Mouse (Mus musculus): ENCODE results near the gene Phactr2.

Phactr2 gene

DNA sequence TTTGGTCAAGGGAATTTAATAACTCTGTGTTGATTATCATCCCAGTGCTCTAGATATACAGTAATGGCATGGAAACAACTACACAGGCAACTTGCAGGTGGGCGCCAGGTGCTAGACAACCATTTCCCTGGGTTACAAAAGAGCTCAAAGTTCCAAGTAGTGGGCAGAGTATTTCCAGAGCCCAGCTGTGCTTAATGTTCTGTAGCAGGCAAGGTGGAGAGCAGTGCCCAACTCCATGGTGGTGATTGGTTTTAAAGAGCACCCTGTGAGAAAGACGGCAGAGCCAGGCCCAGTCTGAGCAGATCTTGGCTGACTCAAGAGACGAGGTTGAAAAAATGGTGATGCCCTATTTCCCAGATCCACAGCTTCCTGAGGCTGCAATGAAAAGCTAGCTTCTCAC is 78.5 kb downstream of the Phactr2 start:
- DNase-seq (ENCODE audit: low spot score), result no peak

GRCm38 (mm10) chr10:13394000-13394399 is 80.2 kb downstream of the Phactr2 start:
- no peak for DNase-seq (ENCODE audit: low spot score)

DNA sequence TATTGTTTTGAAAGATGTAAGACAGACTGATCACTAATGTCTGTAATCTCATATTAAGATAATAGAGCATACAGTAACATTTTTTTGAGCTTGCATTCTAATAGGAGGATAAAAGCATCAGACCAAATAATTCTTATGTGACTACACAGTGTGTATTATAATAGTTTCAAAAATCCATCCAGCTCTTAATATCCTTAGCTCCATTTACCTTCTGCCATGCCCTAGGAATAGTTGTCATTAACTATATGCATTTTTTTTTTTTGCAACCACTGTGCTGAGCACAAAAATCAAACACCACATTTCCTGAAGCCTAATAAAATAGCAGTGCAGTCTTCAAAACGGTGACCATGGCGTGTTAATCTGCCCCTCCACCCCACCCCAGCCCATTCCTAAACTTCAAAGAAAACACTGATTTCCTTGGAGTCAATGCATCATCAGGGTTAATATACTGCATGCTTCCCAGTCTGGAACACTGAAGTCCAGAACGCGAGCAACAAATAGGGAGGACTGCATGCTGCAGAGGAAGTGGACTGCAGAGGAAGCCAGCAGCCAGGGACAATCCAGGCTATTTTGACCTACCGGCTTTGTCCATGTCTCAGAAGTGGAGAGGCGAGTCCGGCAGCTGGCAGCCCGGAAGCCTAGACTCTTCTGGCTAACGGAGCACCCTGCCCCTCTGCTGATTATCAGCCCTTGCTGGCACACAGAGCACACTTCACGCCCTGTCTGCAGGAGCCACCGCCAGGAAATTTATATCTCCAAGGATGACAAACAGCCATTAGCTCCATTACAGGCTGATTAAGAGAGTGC is 85.9 kb downstream of the Phactr2 start:
- peak; percentile 72 for DNase-seq (ENCODE audit: low spot score)

GRCm38 (mm10) chr10:13384866-13385265 is 89.3 kb downstream of the Phactr2 start:
- no peak for DNase-seq (ENCODE audit: low spot score)

DNA sequence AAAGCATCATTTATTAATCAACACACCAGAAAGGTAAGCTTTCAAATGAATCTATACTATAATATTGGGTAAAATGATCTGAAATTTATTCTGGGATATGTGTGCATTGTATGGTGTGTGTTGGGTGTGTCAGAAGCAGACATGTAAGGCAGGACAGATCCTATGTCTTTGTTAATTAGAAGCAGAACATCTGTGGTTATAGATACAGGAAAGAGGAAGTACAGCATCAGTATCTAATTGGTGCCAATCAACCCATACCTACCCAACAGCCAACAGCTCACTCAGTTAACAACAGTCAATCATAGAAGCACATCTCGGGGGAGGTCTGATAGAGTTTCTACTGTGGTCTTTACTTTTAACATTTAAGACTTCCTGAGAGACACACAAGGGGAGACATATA is 96.3 kb downstream of the Phactr2 start:
- DNase-seq (ENCODE audit: low spot score), result no peak

DNA sequence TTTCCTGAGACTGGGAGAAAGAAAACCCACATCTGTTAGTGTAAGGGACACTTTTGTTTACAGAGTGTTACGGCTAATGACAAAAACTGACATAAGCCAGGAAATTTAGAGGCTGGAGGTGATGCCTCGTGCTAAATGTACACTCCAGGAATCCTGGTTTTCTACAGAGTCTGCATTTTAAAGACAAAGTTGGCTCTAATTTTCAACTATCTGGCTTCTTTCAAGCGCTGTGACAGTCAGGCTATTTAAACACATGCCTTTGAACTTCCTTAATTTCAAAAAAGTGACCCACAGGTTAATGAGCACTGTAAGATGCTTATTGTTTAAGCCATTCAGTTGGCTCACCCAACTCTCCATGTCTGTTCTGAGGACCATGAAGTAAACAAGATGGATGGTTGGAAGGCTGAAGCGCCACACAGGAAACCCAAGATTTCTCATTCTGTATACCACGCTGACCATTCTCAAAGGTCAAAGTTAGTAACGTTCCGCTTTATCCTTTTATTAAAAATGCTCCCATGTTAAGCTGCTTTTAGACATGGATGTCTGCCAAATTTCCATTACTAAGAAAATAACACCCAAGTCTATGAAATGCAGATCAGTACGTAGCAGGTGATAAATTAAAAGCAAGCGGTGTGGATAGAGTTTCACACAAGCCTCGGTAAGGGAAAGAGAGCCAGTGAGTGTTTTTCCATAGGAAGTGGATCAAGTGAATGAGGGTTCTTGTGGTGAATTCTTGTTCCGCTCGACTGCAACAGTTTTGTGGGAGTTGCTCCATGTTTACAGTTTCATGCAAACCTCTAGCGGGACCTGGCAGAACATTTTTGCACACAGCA is 97.6 kb downstream of the Phactr2 start:
- no peak for DNase-seq (ENCODE audit: low spot score)

DNA sequence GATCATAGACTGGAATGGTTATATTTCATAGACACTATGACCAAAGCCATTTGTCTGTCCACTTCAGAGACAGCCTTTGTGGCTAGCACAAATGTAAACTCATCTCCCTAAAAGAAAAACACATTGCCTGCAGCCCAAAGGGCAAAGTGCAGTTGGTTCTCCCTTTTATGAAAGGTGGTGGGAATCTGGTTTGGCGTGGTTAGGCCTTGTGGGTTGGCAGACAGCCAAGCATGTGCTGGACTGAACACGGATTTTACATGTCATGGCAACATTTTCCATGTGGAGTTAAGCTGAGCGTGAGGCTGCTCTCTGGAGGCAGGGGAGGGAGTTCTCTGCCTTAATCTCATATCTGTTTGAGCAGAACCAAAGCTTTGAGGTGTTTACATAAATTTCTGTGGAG is 98.4 kb downstream of the Phactr2 start:
- peak; percentile 30 for DNase-seq (ENCODE audit: low spot score)

DNA sequence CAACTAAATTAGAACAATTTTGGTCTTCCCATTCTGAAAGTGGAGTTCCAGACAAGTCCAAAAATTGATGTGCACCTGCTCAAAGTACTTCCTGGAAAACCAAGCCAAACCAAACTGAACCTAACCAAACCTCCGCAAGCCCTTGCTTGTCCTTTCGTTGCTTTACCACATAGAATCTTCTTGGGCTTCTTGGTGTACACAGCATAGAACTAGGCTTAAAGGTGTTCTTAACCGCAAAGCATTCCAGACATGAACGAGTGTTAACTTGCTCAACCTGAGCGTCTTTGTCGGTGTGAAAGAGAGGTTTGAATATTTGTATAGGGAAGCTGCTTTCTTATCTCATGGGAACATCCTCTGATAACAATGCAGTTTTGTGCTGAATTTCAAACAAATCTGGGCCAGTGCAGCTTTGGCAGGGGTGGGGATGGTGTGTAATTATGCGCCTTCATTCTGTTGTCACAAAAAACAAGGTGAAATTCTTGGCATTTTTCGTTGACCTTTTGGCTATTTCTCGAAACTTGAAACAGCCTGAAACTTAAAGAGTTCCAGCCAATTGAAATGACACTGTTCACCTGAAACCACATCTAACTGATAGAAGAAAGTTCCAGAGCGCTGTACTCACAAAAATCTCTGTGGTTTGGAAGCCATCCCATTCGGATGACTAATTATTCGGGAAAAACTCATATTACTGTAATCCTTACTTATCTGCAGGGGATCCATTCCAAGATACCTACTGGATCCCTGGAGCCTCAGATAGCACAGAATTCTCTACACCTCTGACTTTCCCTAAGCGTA is 104.4 kb downstream of the Phactr2 start:
- DNase-seq (ENCODE audit: low spot score), result no peak

- no peak for DNase-seq (ENCODE audit: low spot score)
These were observed 110.0 kb downstream of the Phactr2 start for GRCm38 (mm10) chr10:13364286-13364580.

GRCm38 (mm10) chr10:13363499-13364285 is 110.5 kb downstream of the Phactr2 start:
- no peak for DNase-seq (ENCODE audit: low spot score)

DNA sequence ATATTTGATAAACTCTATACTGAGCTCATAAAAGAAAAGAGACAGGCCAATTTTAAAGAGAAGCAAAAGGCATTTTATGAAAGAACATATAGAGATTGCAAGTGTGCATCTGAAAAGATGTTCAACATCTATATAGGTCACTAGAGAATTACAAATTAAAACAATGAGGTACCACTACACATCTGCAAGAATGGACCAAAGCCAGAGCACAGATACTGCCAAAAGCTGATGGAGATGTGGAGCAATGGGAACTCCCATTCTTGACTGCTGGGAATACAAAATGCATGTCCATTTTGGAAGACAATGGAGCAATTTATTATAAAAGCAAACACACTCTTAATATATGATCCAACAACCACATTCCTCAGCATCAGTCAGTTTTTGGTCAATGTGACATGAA is 113.3 kb downstream of the Phactr2 start:
- DNase-seq (ENCODE audit: low spot score), result no peak

GRCm38 (mm10) chr10:13359846-13360245 is 114.4 kb downstream of the Phactr2 start:
- no peak for DNase-seq (ENCODE audit: low spot score)

DNA sequence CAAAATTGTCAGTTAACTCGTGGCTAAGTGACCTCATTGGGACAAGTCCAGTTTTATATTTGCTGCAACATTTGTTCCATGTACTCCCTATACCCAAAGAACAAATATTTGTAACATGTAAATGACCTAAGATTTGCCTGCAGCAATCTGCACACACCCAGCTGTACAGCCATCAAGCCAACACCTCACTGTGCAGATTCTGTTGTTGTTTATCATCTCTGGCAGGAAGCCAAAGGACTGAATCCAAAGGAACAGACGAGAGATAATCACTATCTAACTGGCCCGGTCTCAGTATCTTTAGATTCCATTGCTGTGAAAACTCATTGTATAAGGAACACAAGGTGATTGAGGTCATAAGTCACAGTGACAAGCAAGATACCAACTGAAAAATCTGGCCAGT is 115.5 kb downstream of the Phactr2 start:
- peak; percentile 4 for DNase-seq (ENCODE audit: low spot score)

DNA sequence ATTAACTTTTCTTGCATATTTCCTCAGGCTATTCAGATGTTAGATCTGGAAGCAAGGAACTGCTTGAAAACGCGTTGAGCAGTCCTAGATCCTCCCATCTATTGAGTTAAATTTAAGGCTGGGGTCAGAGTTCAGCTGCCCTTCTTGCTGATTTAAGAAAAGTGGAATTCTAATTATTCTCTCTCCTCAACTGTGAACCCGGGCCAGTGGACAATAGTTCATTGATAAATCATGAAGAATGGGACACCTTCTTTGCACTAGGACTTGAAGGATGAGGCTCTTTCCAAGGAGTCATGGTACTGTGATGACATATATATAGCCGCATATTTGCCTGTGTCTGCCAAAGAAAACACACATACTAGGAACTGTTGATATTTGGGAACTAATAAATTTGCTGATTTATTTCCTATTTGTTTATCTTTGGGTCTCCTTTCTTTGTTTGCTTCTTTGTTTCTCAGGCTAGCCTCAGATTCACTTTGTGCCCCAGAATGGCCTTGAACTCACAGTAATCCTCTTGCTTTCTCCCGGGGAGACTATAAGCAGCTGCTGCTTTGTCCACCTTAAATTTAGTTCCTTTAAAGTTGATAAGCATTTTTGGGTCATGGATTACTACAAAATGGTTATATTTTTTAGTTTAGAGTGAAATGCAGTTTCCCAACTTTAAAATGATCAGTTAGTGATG is 127.5 kb downstream of the Phactr2 start:
- DNase-seq (ENCODE audit: low spot score), result no peak

- no peak for DNase-seq (ENCODE audit: low spot score)
These were observed 133.6 kb downstream of the Phactr2 start for GRCm38 (mm10) chr10:13340583-13340982.

- no peak for DNase-seq (ENCODE audit: low spot score)
These were observed 137.2 kb downstream of the Phactr2 start for GRCm38 (mm10) chr10:13336964-13337363.

- no peak for DNase-seq (ENCODE audit: low spot score)
These were observed 138.4 kb downstream of the Phactr2 start for GRCm38 (mm10) chr10:13335814-13336213.

DNA sequence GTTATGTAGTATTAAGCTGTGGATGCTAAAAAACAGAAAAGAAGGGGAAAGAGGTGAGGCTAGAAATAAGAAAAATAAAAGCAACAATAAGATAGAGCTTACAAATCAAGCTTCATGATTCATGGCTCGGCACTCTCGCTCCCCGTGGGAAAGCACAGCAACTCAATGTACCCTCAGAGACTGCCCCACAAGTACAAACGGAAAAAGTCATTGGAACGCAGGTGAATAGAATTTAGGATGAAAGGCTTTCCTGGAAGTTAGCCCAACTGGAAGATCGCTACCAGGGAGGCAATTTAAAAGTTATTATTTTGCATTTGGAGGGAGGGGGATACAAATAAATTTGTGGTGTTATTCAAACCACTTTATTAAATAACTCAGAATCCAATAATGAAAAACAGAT is 138.9 kb downstream of the Phactr2 start:
- DNase-seq (ENCODE audit: low spot score), result no peak

DNA sequence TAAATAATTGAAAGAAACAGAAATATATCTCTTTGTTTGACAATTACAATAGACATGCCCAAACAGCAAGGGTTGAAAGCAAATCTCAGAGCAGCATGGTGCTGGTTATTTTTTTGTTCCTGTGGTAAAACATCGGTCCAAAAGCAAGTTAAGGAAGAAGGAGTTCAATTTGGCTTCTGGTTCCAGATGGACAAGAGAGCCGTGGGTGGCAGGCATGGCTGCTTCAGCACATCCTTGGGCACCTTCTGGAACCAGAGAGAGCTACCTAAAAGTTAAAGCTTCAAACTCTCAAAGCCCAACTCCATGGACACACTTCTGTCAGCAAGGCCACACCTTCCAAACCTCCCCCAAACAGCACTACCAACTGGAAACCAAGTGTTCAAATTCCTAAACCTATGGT is 140.4 kb downstream of the Phactr2 start:
- no peak for DNase-seq (ENCODE audit: low spot score)

DNA sequence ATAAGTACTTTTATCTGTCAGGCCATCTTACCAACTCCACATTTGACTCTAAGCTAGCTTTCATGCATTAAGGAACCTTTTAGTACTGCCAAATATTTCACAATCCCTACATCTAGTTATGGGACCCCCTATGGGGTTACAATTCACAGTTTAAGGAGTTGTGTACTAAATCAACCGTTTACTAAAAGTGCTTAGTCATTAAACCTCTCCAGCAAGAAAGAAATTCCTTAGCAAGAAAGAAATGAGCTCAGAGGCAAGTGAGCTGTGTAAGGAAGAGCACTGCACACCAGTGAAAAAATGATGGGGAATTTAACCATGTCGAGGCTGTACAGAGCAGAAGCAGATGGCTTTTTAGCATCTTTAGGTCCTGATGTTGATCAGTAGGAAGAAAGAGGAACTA is 141.2 kb downstream of the Phactr2 start:
- DNase-seq (ENCODE audit: low spot score), result no peak

DNA sequence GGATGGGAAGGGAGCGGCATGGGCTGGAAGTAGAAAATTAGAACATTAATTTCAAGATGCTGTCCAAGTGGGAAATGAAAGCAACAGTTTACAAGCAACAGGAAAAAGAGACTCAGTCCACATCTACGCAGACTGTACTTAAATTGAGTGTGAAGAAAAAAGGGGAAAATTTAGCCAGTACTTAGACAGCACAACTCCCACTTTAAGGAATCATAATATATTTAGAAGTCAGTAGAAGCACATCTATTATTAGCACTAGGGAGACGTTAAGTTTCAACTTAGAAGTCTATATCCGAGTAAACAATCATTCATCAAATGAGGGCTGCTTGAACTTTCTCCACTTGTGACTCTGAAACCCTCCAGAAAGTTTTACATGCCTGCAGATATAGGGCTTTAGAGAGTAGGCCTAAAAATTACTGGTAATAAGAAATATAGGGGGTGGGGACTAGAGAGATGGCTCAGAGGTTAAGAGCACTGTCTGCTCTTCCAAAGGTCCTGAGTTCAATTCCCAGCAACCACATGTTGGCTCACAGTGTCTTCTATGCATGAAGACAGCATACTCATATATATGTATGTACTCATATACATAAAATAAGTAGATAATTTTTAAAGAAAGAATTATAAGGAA is 142.7 kb downstream of the Phactr2 start:
- no peak for DNase-seq (ENCODE audit: low spot score)

Data from ovary, adult 18-20 months (tissue).